Mouse (Mus musculus) spleen, adult 2 months (tissue): ENCODE data around the gene Apba1.

Experiments
- CTCF ChIP-seq: fragments of 200-500 bp; IDR thresholded peaks from 2 replicates; pipeline ENCODE4 v1.5.1; 2011; ENCODE audit warnings: mild to moderate bottlenecking, inconsistent platforms; ENCODE audit not compliant: insufficient read depth, insufficient read length, insufficient replicate concordance; ENCODE audit errors: extremely low read depth
- POLR2A ChIP-seq: fragments of 200-500 bp; IDR thresholded peaks from 2 replicates; pipeline ENCODE4 v1.6.1; 2011; ENCODE audit warnings: low read depth, low read length, inconsistent platforms

GRCm38 (mm10) chr19:23763371-23763770, 4.7 kb downstream of the Apba1 start:
- TF ChIP-seq POLR2A (no peak), CTCF (no peak)
